Mouse (Mus musculus) olfactory bulb, adult 2 months (tissue): ENCODE results near the gene Creb3.

Experiments
- CTCF ChIP-seq: fragments of 200-500 bp; IDR thresholded peaks from 2 replicates; pipeline ENCODE4 v1.5.1; 2012; ENCODE audit warnings: low read depth, mild to moderate bottlenecking, low read length, moderate library complexity; ENCODE audit not compliant: insufficient read depth
- POLR2A ChIP-seq: fragments of 200-500 bp; IDR thresholded peaks from 2 replicates; pipeline ENCODE4 v1.6.1; 2012; ENCODE audit warnings: mild to moderate bottlenecking, low read depth, low read length, moderate library complexity; ENCODE audit not compliant: insufficient read depth

GRCm38 (mm10) chr4:43591543-43591942 lies 29.4 kb downstream of the Creb3 start:
- TF ChIP-seq CTCF (no peak), POLR2A (no peak)
